Mouse (Mus musculus) intestine, postnatal 0 days (tissue): ENCODE data around the gene Sde2. TPM values are rescaled to one million over a fixed set of nuclear protein-coding genes. Genes with fewer than 3 reads are reported as not detected.
A peak's percentile ranks its signal among the peaks of the same experiment; 100 is the strongest.

Source experiments
- ATAC-seq: fragments of 200-750 bp; cut with Nextera tagmentation; 2 replicates; pipeline ENCODE4 v1.8.0; 2017; ENCODE audit warnings: mild to moderate bottlenecking, moderate TSS enrichment, moderate library complexity
- H3K27ac ChIP-seq: fragments of 300-500 bp; sonication (generic); 2 replicates; pipeline ENCODE4 v1.5.1; 2014; ENCODE audit warnings: mild to moderate bottlenecking, low read depth, low read length, moderate library complexity
- H3K27me3 ChIP-seq: fragments of 300-500 bp; sonication (generic); replicated peaks from 2 replicates; pipeline ENCODE4 v1.6.1; 2014; ENCODE audit warnings: low read length, mixed read lengths; ENCODE audit not compliant: control insufficient read depth, insufficient read depth
- H3K36me3 ChIP-seq: fragments of 300-500 bp; sonication (generic); 2 replicates; pipeline ENCODE4 v1.6.1; 2014; ENCODE audit warnings: mild to moderate bottlenecking, moderate library complexity; ENCODE audit not compliant: control insufficient read depth, insufficient read depth
- H3K4me1 ChIP-seq: fragments of 300-500 bp; sonication (generic); replicated peaks from 2 replicates; pipeline ENCODE4 v1.6.1; 2014; ENCODE audit warnings: antibody characterized with exemption, low read length, mixed read lengths; ENCODE audit not compliant: control insufficient read depth, insufficient read depth
- H3K4me2 ChIP-seq: fragments of 300-500 bp; sonication (generic); replicated peaks from 2 replicates; pipeline ENCODE4 v1.6.1; 2014; ENCODE audit warnings: low read depth, mild to moderate bottlenecking, moderate library complexity
- H3K4me3 ChIP-seq: fragments of 300-500 bp; sonication (generic); 2 replicates; pipeline ENCODE4 v1.5.1; 2014; ENCODE audit warnings: low read depth, low read length
- H3K9ac ChIP-seq: fragments of 300-500 bp; sonication (generic); 2 replicates; pipeline ENCODE4 v1.6.1; 2014; ENCODE audit warnings: mild to moderate bottlenecking, low read depth, low read length
- H3K9me3 ChIP-seq: fragments of 300-500 bp; sonication (generic); 2 replicates; pipeline ENCODE4 v1.6.1; 2016; ENCODE audit warnings: mixed run types; ENCODE audit not compliant: control insufficient read depth
- CTCF ChIP-seq: sonication (generic); IDR thresholded peaks from 2 replicates; pipeline ENCODE4 v1.5.1; 2016; ENCODE audit warnings: low read depth, mild to moderate bottlenecking, control low read depth, antibody characterized with exemption, moderate library complexity
- WGBS: fragments of 180-500 bp; shearing (Covaris S2); extraction: QIAGEN DNeasy Blood & Tissue Kit; methylation state at CpG from one replicate; pipeline ENCODE4 v1.1.7; 2014; 5-methylcytosine and 5-hydroxymethylcytosine counted together
- polyA plus RNA-seq: library from polyadenylated mRNA; unstranded; fragments of >200 nt; fragmentation: Nextera tagmentation; extraction: Ambion mirVana; gene quantifications from 2 replicates; pipeline ENCODE4 v1.2.1, GENCODE M21; 2015

Sde2 gene
- 13.3 and 16.7 TPM in 2 replicates for polyA plus RNA-seq

DNA sequence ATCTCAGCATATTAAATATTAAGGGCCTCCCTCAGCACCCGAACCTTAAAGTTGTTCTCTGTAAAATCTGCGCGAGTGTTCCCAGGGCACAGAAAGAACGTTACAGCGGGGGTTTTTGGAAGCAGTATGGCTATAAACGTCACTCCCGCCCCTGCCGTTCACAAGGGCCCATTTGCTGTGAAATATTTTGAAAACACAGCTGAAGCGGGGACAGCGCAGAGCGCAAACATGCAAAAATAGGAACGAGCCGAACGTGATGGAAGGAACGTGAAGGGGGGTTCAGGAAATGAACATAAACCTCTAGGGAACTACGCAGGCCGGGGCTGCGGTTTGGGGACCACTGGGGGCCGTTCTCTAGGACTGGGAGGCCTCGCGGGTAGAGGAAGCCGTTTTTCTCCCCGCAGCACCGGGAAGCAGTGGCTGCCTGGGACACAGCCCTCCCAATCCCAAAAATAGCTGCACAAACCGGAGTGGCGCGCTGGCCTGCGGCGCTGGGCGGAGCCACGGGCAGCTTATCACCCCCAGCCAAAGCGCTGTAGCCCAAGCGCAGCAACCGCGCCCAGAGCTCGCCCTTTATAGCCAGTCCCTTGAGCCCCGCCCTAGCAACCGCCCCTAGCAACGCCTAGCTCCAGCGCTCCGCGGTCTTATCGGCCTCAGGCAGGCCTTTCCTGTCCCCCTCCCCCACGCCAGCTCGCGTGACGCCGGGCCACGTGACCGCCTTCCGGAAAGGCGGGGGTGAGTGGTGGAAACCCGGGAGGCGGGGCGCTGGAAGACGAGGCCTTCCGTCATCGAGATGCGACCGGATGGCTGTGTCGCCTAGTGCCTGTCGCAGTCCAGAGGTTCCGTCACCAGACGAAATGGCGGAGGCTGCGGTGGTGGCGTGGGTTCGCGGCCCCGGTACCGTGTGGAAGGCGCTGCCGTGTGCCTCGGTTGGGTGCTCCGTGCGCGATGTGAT, at the start of gene Sde2:
Gene Sde2, plus strand, starts transcription at position 812 of the 955 bp plus-strand sequence.
- Histone ChIP-seq H3K4me2 (peak within 1 kb of the TSS; percentile 79), H3K4me1 (peaks cover 6% of the 10 kb centered on the region; the same call in 1 of the 2 replicates), H3K9ac (peak within 1 kb of the TSS; percentile 80), H3K9me3 (no peaks in the 10 kb centered on the region), H3K4me3 (peak within 1 kb of the TSS; percentile 81), H3K36me3 (peaks cover 2% of the 10 kb centered on the region; the same call in 1 of the 2 replicates), H3K27me3 (no peaks in the 10 kb centered on the region), H3K27ac (peak within 1 kb of the TSS; percentile 90)
- 1% methylated on average over 74 of the region's 77 CpGs for WGBS
- ATAC-seq, result peak; percentile 99
- no peak for TF ChIP-seq CTCF

DNA sequence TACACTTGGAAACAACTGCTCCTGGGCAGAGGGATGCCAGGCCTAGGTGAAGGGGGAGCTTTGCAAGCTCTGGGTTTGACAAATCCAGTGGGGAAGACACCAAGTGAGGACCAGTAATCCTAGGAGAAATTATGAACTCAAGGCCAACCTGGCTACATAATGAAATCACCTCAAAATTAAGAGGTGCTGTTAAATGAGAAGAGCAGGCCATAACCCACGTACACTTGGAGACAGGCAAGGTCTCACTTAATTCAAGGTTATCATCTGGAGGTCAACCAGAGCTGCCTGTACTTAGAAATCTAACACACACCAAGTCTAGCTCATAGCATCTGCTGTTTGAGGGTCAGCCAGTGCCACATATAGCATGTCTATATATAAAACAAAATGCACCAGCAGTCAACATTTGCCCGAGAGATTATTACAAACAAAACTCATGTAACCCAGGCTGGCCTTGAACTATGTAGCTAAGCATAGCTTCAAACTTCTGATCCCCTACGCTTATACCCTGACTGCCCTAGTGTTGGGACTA, 49.4 kb upstream of the Sde2 start:
- no peaks in the 10 kb centered on the region for H3K27me3 ChIP-seq
- H3K36me3 ChIP-seq, result peaks cover 38% of the 10 kb centered on the region
- TF ChIP-seq CTCF, result no peak
- H3K27ac ChIP-seq, result no peak overlapping the region
- H3K9ac ChIP-seq, result no peak overlapping the region
- no peaks in the 10 kb centered on the region for H3K9me3 ChIP-seq
- WGBS, result 72% methylated on average over 3 of the region's 3 CpGs
- no peak for ATAC-seq
- H3K4me1 ChIP-seq, result no peaks in the 10 kb centered on the region
- no peak overlapping the region for H3K4me2 ChIP-seq
- H3K4me3 ChIP-seq, result no peak overlapping the region

DNA sequence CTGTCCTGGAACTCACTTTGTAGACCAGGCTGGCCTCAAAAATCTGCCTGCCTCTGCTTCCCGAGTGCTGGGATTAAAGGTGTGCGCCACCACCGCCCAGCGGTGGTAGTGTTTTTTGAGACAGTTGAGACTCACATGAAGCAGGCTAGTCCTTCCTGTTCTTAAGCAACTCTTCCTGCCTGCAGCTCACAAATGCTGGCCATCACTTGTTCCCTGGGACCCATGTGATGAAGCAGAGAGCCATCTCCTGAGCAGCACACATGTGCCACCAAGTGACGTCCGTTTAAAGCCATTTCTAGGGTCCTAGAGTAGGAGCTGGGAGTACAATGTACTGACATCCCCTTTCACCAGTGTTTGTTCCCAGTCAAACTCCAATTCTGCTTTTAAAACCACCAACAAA, 47.0 kb upstream of the Sde2 start:
- Histone ChIP-seq H3K9me3 (no peaks in the 10 kb centered on the region), H3K27ac (no peak overlapping the region), H3K4me3 (no peak overlapping the region), H3K27me3 (no peaks in the 10 kb centered on the region), H3K9ac (no peak overlapping the region), H3K4me2 (no peak overlapping the region), H3K36me3 (peaks cover 59% of the 10 kb centered on the region), H3K4me1 (no peaks in the 10 kb centered on the region)
- WGBS, result 90% methylated on average over 6 of the region's 6 CpGs
- TF ChIP-seq CTCF, result no peak
- ATAC-seq, result no peak

DNA sequence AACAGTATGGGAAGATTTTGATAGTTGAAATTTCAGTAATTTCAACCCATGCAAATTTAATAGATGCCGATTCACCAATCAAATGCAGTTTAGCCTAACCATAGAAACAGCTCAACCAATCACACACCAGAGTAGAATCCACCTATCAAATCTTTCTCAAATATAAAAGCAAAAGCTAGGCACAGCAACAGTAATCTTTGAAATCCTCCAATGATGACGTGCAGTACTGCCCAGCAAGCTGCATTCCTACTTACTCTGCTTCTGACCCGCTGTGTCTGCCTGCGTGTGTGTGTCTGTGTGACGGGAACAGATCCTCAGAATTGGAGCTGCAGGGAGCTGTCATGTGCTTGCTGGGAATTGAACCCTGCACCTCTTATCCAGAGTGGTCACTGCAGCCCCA, 42.1 kb upstream of the Sde2 start:
- Histone ChIP-seq H3K27ac (no peak overlapping the region), H3K4me2 (no peak overlapping the region), H3K9ac (no peak overlapping the region), H3K36me3 (peaks cover 63% of the 10 kb centered on the region), H3K9me3 (no peaks in the 10 kb centered on the region), H3K27me3 (no peaks in the 10 kb centered on the region), H3K4me3 (no peak overlapping the region), H3K4me1 (no peaks in the 10 kb centered on the region)
- TF ChIP-seq CTCF, result no peak
- ATAC-seq, result no peak
- WGBS, result 67% methylated on average over 5 of the region's 5 CpGs

DNA sequence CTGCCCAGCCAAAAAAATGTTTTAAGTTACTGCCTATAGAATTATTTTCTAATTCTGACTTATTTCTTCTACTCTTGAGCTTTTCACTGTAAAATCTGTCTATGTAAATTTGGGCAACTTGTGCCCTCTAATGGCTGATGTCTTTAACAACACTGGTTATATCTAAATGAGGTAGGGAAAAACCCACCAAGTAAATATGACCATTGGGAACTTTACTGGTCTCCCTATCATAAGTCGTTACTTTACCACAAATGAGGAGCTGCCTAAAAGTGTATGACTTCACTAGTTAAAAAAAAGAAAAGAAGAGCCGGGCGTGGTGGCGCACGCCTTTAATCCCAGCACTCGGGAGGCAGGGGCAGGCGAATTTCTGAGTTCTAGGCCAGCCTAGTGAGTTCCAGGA, 40.0 kb upstream of the Sde2 start:
- peak overlapping the region; percentile 60 for H3K4me2 ChIP-seq
- peaks cover 43% of the 10 kb centered on the region for H3K36me3 ChIP-seq
- ATAC-seq, result no peak
- peak overlapping the region; percentile 71 for H3K4me3 ChIP-seq
- H3K27me3 ChIP-seq, result no peaks in the 10 kb centered on the region
- 0 out of 2 replicates have a peak, but pooled peaks cover 4% of the 10 kb centered on the region for H3K4me1 ChIP-seq
- no peak overlapping the region for H3K9ac ChIP-seq
- peak; percentile 58 for TF ChIP-seq CTCF
- 36% methylated on average over 7 of the region's 7 CpGs for WGBS
- no peak overlapping the region for H3K27ac ChIP-seq
- H3K9me3 ChIP-seq, result no peaks in the 10 kb centered on the region

DNA sequence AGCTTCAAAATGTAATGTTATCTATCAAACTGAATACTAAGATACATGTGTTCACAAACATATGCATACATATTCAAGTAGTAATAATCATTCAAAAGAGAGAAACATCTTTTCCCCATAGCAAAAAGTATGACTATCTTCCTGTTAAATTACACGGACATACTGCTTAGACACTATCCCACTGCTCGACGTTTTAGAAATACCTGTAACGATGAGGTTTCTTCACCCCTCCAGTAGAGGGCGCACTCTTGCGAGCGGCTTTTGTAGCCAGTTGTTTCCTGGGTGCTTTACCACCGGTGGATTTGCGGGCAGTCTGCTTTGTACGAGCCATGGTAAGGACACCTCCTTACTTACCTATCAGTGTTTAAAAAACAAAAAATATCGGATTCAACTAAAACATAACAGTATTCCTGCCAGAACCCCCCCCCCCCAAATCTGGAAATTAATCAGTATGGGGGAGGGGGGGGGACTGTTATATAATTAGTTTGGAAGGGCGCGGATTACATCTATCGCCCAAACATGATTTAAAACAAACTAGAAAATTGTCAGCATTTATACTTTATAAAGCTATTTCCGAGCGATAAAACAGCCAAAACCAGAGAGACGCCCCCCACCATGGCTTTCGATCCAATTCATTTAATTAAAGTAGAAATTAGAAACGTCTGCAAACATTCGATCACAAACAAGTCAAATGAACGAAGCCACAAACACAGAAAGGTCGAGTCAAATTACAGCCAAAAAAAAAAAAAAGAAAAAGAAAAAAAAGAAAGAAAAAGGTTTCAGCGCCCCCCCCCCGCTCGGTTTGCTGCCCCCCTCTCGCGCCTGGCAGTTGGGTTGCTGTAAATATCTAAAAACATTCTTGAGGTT, 39.1 kb upstream of the Sde2 start:
- H3K36me3 ChIP-seq, result peaks cover 34% of the 10 kb centered on the region
- no peak for ATAC-seq
- peak overlapping the region; percentile 60 for H3K4me2 ChIP-seq
- 0 out of 2 replicates have a peak, but pooled peaks cover 4% of the 10 kb centered on the region for H3K4me1 ChIP-seq
- H3K27ac ChIP-seq, result peak overlapping the region; percentile 96
- H3K9ac ChIP-seq, result peak overlapping the region; percentile 91
- peak overlapping the region; percentile 71 for H3K4me3 ChIP-seq
- TF ChIP-seq CTCF, result peak; percentile 75
- H3K9me3 ChIP-seq, result no peaks in the 10 kb centered on the region
- H3K27me3 ChIP-seq, result no peaks in the 10 kb centered on the region
- 2% methylated on average over 27 of the region's 27 CpGs for WGBS
